Mouse (Mus musculus) liver, embryonic 14.5 days (tissue): ENCODE measurements around the gene 4931428F04Rik. TPM values are rescaled to one million over a fixed set of nuclear protein-coding genes. Genes with fewer than 3 reads are reported as not detected.
A peak's percentile ranks its signal among the peaks of the same experiment; 100 is the strongest.

Source experiments
- ATAC-seq: fragments of 200-750 bp; cut with Nextera tagmentation; 2 replicates; pipeline ENCODE4 v1.8.0; 2017; ENCODE audit warnings: moderate number of reproducible peaks, mild to moderate bottlenecking, moderate library complexity; ENCODE audit not compliant: insufficient read depth
- DNase-seq, 3 experiments: peaks; one replicate each; pipeline ENCODE4 v3.0.0-alpha.2; 2012 to 2013; ENCODE audit warnings: low read depth in 3 of 3, low spot score in 3 of 3
- H3K27ac ChIP-seq: fragments of 300-500 bp; sonication (generic); 2 replicates; pipeline ENCODE4 v1.5.1; 2014; ENCODE audit warnings: moderate library complexity, mild to moderate bottlenecking, control low read depth, inconsistent platforms
- H3K27me3 ChIP-seq: fragments of 300-500 bp; sonication (generic); 2 replicates; pipeline ENCODE4 v1.6.1; 2014; ENCODE audit warnings: mild to moderate bottlenecking, low read length, moderate library complexity; ENCODE audit not compliant: control insufficient read depth, insufficient read depth
- H3K36me3 ChIP-seq: fragments of 300-500 bp; sonication (generic); replicated peaks from 2 replicates; pipeline ENCODE4 v1.6.1; 2014; ENCODE audit warnings: low read depth; ENCODE audit not compliant: control insufficient read depth, insufficient read depth
- H3K4me1 ChIP-seq, 2 experiments: fragments of 200-500 bp in 1 of 2; fragments of 300-500 bp in 1 of 2; sonication (generic) in 1 of 2; replicated peaks; 2 replicates each; pipeline ENCODE4 v1.6.1; 2012 to 2014; ENCODE audit warnings: antibody characterized with exemption in 1 of 2, inconsistent platforms in 1 of 2, low read length in 1 of 2; ENCODE audit not compliant: control insufficient read depth in 2 of 2, insufficient read depth in 2 of 2
- H3K4me2 ChIP-seq: fragments of 300-500 bp; sonication (generic); 2 replicates; pipeline ENCODE4 v1.6.1; 2014; ENCODE audit warnings: low read depth, mild to moderate bottlenecking, control low read depth, moderate library complexity
- H3K4me3 ChIP-seq, 2 experiments: fragments of 200-500 bp in 1 of 2; fragments of 300-500 bp in 1 of 2; sonication (generic) in 1 of 2; 2 replicates each; pipeline ENCODE4 v1.5.1; 2012 to 2014; ENCODE audit warnings: low read depth in 2 of 2, low read length in 2 of 2, mild to moderate bottlenecking in 2 of 2, control low read depth in 1 of 2, inconsistent platforms in 1 of 2, moderate library complexity in 1 of 2; ENCODE audit not compliant: insufficient read depth in 1 of 2
- H3K9ac ChIP-seq: fragments of 300-500 bp; sonication (generic); replicated peaks from 2 replicates; pipeline ENCODE4 v1.6.1; 2014; ENCODE audit warnings: mild to moderate bottlenecking, control low read depth, moderate library complexity
- H3K9me3 ChIP-seq: fragments of 300-500 bp; sonication (generic); 2 replicates; pipeline ENCODE4 v1.6.1; 2016; ENCODE audit warnings: low read length, mixed read lengths; ENCODE audit not compliant: control insufficient read depth
- CTCF ChIP-seq: IDR thresholded peaks from 2 replicates; pipeline ENCODE4 v1.5.1; 2016; ENCODE audit warnings: antibody characterized with exemption, low read depth, control low read depth
- EP300 ChIP-seq: IDR thresholded peaks from 2 replicates; pipeline ENCODE4 v1.6.1; 2016; ENCODE audit warnings: antibody characterized with exemption, low read depth
- WGBS: fragments of 180-500 bp; shearing (Covaris S2); extraction: QIAGEN DNeasy Blood & Tissue Kit; methylation state at CpG from one replicate; pipeline ENCODE4 v1.1.7; 2014; ENCODE audit not compliant: insufficient replicate concordance; 5-methylcytosine and 5-hydroxymethylcytosine counted together
- polyA plus RNA-seq, 2 experiments: library from polyadenylated mRNA; depleted of rRNA in 1 of 2; stranded (reverse) in 1 of 2; unstranded in 1 of 2; fragments of >200 nt; fragmentation: Nextera tagmentation in 1 of 2; extraction: Ambion mirVana in 1 of 2; gene quantifications; 2 replicates each; pipeline versions ENCODE4 v1.2.1 to v1.2.3; 2012 to 2014

Gene 4931428F04Rik
- polyA plus RNA-seq, 2 experiments, result 0.62 to 1.3 TPM

DNA sequence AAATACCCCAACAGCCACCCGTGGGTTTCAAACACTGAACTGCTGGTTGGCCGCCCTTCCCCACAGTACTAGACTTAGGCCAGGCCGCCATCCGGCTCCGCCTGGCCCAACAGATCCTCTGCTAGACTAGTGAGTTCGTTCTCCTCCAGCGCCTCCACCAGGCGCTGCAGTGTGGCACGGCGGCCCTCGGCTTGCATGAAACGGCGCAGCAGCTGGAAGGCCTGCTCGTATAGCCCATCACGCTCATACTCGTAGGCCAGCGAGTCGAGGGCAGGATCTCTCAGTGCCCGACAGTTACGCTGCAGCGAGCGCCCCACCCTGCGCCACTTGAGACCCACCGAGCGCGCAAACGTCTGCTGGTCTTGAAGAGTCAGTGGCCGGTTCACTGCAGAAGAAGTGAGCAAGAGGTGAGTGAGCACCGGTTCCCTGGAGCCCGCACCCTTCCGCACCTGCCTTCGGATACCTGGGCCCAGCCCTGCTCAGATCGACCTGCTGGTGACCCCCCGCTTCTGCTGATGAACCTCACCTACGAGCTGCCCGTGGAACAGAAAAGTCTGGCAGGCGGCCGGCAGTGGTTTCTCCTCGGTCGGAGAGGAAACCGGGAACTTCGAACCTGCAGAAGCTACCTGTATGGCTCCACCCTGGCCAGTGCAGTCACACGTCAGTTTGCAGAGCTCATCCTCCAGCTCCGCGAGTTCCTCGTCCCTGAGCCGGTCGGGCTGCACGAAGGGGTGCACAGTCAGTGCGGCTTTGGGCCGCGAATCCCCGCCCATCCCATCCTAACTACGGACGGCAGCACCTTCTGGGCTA is 30.5 kb downstream of the 4931428F04Rik start:
- Histone ChIP-seq H3K27me3 (peaks cover 16% of the 10 kb centered on the region), H3K9ac (no peak overlapping the region), H3K36me3 (no peaks in the 10 kb centered on the region), H3K27ac (no peak overlapping the region), H3K9me3 (no peaks in the 10 kb centered on the region), H3K4me1 (peaks cover 13 to 20% of the 10 kb centered on the region in 2 experiments), H3K4me3 (peak overlapping the region; percentile 14 to 20; a peak in 2 of 4 replicates), H3K4me2 (peak overlapping the region; percentile 62)
- DNase-seq (no peak), ATAC-seq (no peak)
- 18% methylated on average over 55 of the region's 55 CpGs for WGBS
- TF ChIP-seq EP300 (no peak), CTCF (peak; percentile 35; the same call in 1 of the 2 replicates)

DNA sequence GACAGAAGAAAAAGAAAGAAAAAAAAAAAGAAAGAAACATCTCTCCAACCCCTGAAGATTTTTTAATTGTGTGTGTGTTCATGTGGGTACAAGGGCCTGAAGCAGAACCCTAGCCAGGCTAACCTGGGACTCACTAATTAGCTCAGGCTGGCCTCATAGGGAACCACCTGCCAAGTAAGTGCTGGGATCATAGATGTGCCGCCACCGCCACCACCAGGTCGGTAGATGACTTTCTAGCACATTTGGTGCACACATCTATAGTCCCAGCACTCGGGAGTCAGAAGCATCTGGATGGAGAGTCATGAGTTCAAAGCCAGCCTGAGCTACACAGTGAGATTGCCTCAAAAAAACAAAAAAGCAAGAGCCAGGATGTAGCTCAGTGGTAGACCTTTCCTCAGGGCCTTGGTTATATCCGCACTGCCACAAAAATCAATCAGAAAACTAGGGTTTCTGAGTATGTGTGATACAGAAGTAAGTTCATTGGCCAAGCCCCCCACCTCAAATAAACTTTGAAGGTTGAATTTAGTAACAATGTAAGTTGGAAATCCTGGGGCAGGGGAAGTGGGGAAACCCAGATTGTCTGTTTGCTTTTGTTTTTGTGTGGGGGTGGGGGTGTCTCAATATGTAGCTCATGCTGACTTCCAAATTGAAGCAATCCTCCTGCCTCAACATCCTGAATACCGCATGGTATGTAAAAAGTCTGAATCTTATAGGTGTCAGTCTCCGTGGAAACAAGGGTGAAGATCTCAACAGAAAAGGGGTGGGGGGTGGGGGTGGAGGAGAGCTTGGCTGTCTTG is 32.1 kb downstream of the 4931428F04Rik start:
- 65% methylated on average over 7 of the region's 7 CpGs for WGBS
- ATAC-seq, result no peak

DNA sequence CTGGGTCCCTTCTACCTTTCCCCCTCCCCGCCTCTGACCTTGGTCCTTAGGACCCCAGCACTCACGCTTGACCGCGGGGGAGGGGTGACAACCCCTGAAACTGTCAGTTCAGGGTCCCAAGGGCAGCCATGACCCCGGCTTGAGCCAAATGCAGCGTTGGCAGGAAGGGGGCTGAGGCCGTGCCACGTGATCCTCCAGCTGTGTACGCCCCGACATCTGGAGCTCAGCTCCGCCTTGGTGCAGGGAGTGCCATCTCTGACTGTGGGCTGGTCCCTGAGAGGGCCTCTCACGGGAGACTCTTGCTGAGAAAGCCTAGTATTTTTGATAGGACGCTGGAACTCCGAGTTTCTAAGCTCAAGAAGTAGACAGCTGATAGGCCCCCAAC is 34.7 kb downstream of the 4931428F04Rik start, which contains the start of gene B3gnt9:
TSS of gene B3gnt9 (minus strand) at position 188 of the 385 bp plus-strand sequence.
- Histone ChIP-seq H3K9ac (peak within 1 kb of the TSS; percentile 71), H3K9me3 (no peaks in the 10 kb centered on the region), H3K4me1 (peaks cover 13 to 15% of the 10 kb centered on the region in 2 experiments), H3K27ac (peak within 1 kb of the TSS; percentile 71), H3K36me3 (peaks cover 18% of the 10 kb centered on the region), H3K27me3 (peaks cover 12% of the 10 kb centered on the region), H3K4me2 (peak within 1 kb of the TSS; percentile 100), H3K4me3 (peak within 1 kb of the TSS; percentile 62 to 82)
- ATAC-seq (peak; percentile 91), DNase-seq (peak; percentile 70 to 71 (median 71))
- 2% methylated on average over 14 of the region's 14 CpGs for WGBS
- no peak for TF ChIP-seq CTCF
- no peak for TF ChIP-seq EP300

More for the DNA sequence above, 32.1 kb downstream of the 4931428F04Rik start:
- DNase-seq, result no peak
- H3K27me3 ChIP-seq, result peaks cover 12% of the 10 kb centered on the region
- H3K4me1 ChIP-seq, result peaks cover 15 to 19% of the 10 kb centered on the region in 2 experiments
- H3K9me3 ChIP-seq, result no peaks in the 10 kb centered on the region
- no peak overlapping the region for H3K27ac ChIP-seq
- TF ChIP-seq EP300, result no peak
- TF ChIP-seq CTCF, result peak; percentile 15; the same call in 1 of the 2 replicates
- no peak overlapping the region for H3K9ac ChIP-seq
- no peaks in the 10 kb centered on the region for H3K36me3 ChIP-seq
- H3K4me3 ChIP-seq, result no peak overlapping the region
- no peak overlapping the region for H3K4me2 ChIP-seq

DNA sequence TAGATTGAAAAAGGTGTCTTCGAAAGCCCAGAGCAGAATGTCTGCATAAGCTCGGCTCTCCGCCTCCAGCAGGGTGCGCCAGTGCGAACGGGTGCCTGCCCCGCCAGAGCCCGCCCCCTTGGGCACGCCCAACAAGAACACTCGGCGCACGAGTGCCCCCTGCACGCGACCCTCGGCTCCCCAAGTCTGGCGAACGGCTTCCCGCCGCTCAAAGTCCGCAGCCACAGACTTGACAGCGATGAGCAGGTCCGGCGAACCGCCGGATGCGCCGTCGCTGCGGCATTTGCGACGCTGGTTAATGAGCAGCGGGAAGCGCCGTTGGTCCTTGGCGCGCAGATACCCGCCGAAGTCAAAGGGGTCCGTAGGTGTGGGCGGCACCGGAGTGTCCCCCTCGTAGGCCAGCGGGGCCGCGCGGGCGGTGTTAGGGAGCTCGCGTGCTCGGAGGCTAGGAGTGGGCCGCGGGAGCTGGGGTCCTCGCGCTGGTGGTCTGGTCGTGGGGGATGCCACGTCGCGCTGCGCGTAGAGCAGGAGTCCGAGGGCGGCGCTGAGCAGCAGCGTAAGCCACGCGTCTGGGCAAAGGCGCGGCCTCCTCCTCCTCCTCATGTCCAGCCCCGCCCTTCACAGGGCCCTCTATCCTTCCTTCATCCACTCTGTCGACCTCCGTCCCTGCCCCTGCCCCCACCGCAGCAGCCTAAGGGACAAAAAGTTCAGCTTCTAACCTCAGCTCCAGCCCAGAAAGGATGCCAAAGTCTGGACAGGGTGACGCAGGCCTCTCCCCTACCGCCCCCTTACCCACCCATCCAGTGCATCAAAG is 35.3 kb downstream of the 4931428F04Rik start:
- Histone ChIP-seq H3K4me2 (peak overlapping the region; percentile 100), H3K9ac (peak overlapping the region; percentile 71), H3K4me3 (peak overlapping the region; percentile 62 to 82), H3K4me1 (peaks cover 13 to 15% of the 10 kb centered on the region in 2 experiments), H3K27ac (peak overlapping the region; percentile 71), H3K36me3 (peaks cover 24% of the 10 kb centered on the region), H3K27me3 (peaks cover 10% of the 10 kb centered on the region), H3K9me3 (no peaks in the 10 kb centered on the region)
- TF ChIP-seq EP300 (no peak), CTCF (peak; percentile 93)
- ATAC-seq (peak; percentile 96), DNase-seq (peak; percentile 68 to 72 (median 70))
- WGBS, result under 1% methylated on average over 68 of the region's 74 CpGs
